Mouse (Mus musculus): ENCODE data around the gene Tmem256.

The Tmem256 gene

DNA sequence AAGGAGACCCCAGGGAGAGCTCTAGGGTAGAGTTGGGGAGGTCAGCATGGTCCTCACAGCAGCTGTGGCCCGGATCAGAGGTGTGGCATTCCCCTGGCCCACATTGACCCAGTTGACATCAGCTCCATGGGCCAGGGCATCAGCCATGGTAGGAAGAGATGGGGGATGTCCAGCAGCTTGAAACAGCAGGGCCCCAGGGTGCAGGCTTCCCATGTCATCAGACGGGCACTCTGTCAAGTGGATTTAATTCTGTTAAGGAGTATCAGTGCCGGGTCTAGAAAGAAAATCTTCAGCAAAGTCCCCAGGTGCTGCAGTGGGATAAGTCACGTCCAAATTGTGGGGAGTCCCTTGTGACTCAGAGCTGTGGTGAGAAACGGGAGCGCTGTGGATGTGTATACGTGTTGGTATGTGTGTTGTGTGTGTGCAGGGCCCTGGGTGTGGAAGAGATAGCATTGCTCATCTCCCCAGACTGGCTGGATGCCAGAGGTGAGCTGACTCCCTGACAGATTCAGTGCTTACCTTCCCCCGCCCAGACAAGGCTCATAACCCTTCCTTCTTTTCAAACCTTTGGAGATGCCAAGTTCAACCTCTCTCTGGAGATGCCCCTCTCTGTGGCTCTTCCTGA is 45.3 kb downstream of the Tmem256 start:
- DNase-seq (ENCODE audit: low spot score in 2 of 2), result no peak

DNA sequence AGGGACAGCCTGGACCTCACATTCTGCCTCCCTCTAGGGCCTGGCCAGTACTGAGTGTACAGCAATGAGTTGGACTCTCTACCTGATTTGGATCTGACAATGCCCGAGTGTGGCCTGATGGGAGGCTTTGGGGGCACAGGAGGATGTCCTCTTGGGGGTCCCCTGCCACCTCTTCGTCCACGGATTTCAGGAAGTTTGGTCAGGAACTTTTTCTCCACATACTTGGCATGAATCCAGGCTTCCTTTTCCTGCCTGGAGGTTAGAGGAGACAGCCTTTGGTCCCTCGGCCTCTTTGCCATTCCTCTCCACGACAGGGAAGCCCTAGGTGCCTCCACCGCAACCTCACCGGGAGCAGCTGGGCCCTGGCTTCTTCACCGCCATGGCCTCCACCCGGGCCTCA is 45.9 kb downstream of the Tmem256 start:
- DNase-seq (ENCODE audit: low spot score in 2 of 2), result no peak

DNA sequence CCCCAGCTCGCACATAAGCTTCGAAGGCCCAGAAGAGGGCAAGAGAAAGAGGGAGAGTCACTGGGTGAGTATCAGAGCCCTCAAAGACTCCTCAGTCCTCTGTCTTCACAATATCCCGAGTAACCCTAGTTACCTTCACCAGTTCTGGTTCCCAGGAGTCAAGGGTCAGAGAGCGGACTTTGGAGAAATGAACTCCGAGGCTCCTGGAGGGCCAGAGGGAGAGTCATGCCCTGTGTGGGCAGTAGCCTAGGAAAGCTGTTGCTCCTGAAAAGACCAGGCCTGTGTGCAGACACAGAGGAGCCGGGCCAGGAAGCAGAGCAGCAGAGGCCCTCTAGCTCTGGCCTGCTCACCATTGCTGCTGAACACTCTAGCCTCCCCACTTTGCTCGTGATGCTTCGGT is 46.3 kb downstream of the Tmem256 start:
- DNase-seq (ENCODE audit: low spot score in 2 of 2), result no peak

DNA sequence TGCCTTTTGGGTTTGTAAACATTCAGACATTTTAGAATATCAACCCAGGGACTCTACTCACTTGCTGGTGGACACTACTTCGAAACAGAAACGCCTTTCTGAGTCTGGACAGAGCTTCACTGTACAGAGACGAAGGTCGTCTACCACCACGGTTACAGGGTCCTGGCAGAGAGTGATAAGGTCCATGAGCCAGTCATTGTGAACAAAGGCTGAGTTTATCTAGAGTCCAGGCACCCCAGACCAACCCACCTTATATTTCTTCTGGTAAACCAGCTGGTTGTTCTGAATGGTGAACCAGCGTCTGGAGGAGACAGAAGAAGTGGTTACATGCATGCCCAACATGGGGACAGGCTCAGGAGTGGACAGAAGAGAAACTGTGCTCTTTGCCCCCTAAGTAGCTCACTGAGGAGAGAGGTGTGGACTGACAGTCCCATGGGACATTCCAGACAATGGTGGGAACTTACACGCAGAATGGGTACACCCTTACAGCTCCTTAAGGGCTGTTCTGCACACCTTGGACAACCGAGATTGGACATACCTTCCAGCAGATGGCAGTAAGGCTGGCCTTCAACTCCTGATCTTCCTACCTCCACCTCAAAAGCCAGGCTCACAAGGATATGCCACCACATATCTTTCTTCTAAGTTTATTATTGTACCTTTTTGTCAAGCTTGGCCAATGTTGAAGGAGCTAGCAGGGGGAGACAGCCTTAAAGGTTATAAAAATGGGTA is 48.8 kb downstream of the Tmem256 start:
- DNase-seq (ENCODE audit: low spot score in 2 of 2), result no peak

All from frontal cortex, postnatal 36 days (tissue).